In genomic region chr14:34195466-34195865, GRCm38 (mm10) we compare ENCODE assay signal across 18 mouse cellular contexts. TPM values are rescaled to one million over a fixed set of nuclear protein-coding genes. Genes with fewer than 3 reads are reported as not detected.
"Had no signal": no experiment of that assay in that cellular context is flagged by ENCODE, and none has a peak within 500 bp of the region (broad histone marks: within the 10 kb centered on the region; RNA-seq: fewer than 3 reads in every experiment).

No protein-coding gene starts in this region.

- H3K9me3 ChIP-seq: limb, embryonic 12.5 days; liver, embryonic 13.5 days; lung, embryonic 15.5 days; midbrain, embryonic 12.5 days; neural tube, embryonic 13.5 days had no signal

- H3K4me3 ChIP-seq: limb, embryonic 12.5 days; liver, embryonic 13.5 days; lung, embryonic 15.5 days; midbrain, embryonic 12.5 days; neural tube, embryonic 13.5 days had no signal

- H3K27ac ChIP-seq: limb, embryonic 12.5 days; liver, embryonic 13.5 days; lung, embryonic 15.5 days; midbrain, embryonic 12.5 days; neural tube, embryonic 13.5 days had no signal

- H3K4me1 ChIP-seq: lung, embryonic 15.5 days had no signal

- DNase-seq: kidney, adult 9 months; kidney, postnatal 10 days; kidney, postnatal 4 days; liver; liver, embryonic 13.5 days; liver, postnatal 0 days; lung, postnatal 14 days; retina, postnatal 1 day; right cerebral cortex, postnatal 14 days had no signal

- H3K36me3 ChIP-seq: liver, embryonic 13.5 days; lung, embryonic 15.5 days had no signal

- H3K27me3 ChIP-seq: neural tube, embryonic 13.5 days had no signal

RNA-seq across cellular contexts. Expression of gene Gprin2, which starts 6.0 kb away (rescaled TPM):
- total RNA-seq: megakaryocyte-erythroid progenitor cell, adult 5-6 weeks had no signal

RNA-seq across cellular contexts. Expression of gene Syt15, which starts 23.9 kb away (rescaled TPM):
- total RNA-seq: megakaryocyte-erythroid progenitor cell, adult 5-6 weeks had no signal

RNA-seq across cellular contexts. Expression of gene Npy4r, which starts 43.2 kb away (rescaled TPM):
- total RNA-seq: layer of hippocampus, adult 8-10 months; layer of hippocampus, postnatal 25 days; left cerebral cortex, adult 8-10 months; left cerebral cortex, postnatal 25 days; megakaryocyte-erythroid progenitor cell, adult 5-6 weeks had no signal
- polyA plus RNA-seq: limb, embryonic 12.5 days; liver, embryonic 13.5 days; liver, postnatal 0 days; midbrain, embryonic 12.5 days; neural tube, embryonic 13.5 days had no signal
